Mouse (Mus musculus) cerebellum, adult 11 months (tissue): ENCODE measurements at regions not wholly inside any gene's neighbourhood (a gene's known extent, or its start where the extent isn't known, plus 50 kb on each side); places are given as distances from the start of the nearest gene placed in this dataset.

Experiments used
- DNase-seq: peaks from one replicate; pipeline ENCODE4 v3.0.0; 2022

DNA sequence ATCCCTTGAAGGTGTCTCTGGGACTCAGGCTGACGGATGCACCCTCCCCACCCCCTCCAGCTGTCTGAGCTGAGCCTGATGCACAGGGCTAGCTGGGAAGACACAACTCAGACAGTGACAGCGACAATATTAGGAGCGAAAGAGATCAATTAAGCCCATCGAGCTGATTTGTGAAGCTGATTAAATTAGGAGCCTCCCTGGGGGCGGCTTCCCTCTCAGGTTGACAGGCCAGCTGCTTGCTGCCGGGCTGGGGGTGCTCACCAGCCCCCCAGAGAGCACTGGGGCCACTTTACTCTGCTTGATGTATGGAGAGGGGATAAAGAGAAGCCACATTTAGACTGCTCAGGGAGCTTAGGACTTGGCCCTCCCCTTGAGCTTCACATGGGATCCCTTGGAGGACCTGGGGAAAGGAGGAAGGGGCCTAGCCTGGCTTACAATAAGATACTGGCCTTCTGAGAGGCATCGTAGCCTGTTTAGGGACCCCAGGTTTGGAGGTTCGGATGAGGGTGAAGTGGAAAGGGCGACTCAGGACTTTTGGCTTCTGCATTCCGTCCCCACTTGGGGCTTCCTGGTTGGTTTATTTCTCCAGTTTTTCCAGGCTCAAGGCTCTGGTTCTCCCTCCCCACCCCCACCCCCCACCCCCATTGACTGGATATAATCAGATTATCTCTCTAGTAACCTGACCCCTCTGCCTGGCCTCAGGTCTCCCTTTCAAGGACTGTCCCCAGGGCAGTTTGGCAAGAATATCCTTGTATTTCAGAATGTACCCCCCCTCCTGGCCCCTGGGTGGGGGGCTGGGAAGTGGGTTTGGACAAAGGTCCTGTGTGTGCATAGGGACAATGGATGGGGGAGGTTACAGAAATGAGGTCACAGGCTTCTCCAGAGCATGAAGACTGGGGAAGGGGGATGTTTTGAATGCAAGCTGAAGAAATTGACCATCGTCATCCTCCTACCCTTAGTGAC is 283.4 kb downstream of the Rps24 start:
- DNase-seq: no peak

DNA sequence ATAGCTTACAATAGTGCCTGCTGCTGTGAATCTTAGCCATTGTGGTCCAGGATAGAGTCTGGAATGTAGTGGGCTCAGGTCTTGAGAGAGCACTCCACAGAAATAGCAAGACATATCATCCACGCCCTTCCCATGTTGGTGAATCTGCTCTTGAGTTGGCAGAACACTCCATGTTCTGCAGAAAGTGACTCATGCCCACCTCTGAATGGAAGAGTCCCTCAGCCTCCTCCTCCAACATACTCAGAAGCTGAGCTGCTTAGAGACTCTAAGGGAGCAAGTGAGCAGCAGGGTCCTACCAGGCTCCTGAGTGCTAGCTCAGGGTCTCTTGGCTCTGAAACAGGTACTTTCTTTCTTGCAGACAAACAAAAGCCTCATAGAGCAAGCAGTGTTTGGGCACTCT is 284.7 kb downstream of the Rps24 start:
- DNase-seq: no peak

DNA sequence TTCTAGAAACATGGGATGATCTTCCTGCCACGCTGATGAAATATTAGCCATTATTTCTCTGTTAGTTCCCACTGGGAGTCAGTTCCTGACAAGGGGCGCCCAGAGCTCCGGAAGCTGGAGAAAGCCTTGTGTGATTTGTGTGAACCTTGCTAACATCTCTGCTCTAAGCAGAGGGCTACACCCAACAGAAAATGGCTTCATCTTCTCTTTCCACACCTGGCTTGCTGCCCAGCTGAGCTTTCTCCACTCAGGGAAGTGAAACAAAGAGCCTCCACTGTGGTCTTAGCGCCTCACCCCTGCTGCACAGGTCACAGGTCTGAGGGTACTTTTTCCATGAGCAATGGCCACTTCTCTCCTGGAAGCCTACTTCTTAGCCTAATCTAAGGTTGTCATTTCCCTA is 285.2 kb downstream of the Rps24 start:
- no peak for DNase-seq

DNA sequence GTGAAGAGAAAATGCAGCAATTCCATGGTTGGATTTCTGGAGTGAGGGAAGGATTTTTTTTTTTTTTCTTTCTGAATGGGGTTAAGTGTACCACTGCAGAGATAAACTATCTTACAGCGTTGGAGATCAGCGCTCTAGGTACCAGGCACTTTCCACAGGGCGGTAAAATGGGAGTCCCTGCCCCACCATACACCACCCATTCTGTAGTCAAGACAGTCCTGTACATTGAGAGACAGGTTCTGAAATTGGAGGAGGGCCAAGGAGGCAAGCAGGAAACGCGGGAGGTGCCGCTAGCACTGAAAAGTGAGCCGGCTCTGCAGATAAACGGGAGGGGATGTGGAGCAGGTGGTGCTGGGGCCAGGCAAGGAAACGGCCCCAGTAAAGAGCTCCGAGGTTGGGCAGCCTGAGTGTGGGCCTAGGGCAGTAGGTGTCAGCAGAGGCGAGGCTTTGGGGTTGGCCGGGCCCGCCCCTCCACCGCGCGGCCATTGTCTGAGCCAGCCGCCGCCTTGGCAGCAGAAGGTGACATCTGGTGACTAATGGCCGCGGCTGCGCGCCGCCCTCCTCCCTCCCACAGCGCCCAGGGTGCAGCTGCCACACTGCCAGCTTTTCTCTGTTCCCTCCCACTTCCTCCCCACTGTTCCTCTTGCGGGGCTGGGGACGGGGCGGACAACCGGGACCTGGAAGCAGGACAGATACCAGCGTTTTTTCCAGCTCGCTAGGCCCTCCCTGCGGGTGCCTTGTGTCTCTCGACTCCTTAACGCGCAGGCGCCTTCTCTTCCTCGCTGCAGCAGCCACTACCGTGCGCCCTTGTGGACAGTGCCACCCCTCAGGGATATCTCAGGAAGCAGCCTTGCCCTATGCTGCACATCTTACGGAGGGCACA is 292.1 kb downstream of the Rps24 start:
- DNase-seq: peak; percentile 94

DNA sequence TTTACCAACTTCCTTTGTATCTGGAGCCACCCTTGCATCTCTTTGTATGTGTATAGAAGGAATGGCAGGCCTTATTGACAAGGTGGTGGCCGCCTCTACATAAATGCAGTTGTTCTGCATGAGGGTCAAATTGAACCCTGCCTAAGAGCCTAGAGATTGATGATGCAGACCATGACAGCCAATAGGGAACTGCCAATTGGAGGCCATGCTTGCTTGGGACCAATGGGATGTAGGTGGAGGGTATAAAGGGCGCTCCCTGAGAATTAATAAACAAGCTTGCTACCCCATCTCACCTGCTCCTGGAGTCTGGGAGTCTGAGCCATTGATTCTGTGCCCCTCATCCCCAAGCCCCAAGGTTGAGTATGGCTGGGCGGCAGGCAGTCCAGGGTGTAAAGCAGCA is 294.7 kb downstream of the Rps24 start:
- no peak for DNase-seq

DNA sequence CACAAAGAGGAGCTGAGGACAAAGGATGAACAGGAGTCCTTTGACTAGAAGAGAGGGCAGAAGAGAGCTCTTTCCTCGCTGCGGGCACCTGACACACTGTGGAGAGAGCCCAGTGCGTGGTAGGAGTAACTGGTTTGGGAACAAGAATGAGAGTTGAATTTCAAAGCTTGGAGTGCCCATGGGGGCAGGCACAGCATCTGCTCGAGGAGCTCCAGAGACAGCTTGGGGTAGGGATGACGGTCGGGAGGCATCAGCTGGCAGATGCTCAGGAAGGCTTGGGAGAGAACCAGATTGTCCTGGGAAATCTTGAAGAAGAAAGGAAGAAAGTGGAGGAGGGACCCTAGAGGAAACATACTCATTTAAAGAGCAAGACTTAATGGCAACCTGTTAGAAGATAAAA is 297.0 kb downstream of the Rps24 start:
- DNase-seq: no peak

DNA sequence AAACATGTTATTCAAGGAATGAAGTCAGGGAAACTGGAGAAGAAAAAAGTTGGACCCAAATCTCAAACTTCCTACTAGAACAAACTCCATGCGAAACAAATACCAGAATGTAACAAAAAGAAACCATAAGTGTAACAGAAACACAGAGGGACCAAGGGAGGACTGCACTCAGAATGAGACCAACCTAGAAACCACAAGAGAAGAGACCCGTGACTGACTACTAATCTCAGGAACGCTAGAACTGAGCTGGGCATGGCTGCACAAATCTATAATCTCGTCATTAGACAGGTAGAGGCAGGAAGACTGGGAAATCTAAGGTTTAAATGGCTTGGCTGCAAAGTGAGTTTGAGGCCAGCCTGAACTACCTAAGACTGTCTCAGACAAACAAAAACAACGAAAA is 298.5 kb downstream of the Rps24 start:
- no peak for DNase-seq

DNA sequence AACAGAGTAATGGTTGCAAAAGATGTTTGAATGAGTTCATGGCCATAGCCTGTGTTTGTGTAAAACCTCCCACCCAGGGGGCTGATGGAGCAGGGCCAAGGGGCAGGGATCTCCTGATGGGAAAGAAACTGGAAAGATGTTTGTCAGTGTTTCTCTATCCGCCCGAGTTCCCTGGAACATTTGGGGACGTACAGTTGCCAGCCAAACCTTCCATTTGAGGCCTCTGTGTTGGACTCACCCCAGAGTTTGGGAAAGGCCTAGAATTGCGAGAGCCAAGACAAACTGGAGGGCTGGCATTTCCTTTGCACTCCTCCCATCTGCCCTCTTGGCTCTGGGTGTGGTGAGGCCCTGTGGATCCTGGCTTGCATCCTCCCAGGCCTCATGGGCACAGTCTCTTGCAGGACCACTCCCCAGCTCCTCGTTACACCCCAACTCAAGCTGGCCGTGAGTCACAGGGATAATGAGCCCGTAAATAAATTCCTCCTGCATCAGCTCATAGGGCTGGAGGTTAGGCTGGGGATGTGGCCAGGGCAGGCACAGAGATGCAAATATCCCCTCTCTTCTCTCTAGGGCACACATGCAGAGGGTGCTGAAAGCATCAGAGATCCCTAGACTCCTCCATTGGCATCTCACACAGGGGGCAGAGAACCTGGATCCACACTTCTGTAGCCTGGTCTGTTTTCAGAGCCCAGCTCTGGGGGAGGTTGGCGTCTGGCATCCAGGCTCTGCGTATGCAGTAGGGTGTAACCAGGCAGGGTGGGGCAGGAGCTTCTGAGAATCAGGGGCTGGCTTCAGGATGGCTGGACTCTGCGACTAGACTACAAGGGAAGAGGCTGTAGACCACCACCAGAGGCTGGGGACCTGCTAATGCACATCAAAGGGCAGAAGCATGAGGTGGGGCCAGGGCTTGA is 306.7 kb downstream of the Rps24 start:
- peak; percentile 85 for DNase-seq

DNA sequence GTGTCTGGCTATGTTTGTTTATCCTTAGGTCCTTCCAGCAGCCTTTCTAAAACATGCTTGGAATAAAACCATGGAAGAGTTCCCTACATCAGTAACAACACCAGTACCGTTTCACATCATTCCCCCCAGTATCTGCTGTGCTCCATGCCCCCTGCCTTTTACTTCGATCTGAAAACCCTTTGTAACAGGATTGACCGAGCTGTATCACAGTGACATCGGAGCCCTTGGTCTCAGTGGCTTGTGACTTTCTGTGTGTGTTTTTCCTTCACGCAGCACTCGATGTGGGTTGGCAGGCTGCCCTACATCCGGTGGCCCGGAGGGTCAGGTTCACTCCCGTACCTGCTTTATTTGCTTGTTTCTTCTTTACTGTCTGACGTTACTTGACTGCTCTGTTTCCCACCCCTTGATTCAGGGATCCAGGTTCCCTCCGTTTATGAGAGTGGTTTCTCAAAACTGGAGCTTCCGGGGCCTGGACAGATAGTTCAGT is 307.5 kb downstream of the Rps24 start:
- DNase-seq: peak; percentile 35

DNA sequence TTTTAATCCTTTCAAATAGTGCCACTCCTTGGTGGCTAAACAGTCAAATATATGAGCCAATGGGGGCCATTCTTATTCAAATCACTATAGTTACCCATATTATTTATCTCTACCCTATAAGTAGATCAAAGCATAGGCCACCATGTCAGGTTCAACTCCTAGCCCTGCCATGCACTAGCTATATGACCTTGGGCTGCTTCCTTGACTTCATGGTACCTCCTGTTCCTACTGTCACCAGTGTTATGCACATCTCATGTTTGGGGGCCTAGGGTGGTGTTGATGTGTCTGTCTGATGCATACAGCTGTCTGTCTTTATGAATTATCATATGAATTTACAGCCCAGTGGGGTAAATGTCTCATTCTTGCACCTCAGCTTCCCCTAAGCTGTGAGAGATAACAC is 310.6 kb downstream of the Rps24 start:
- no peak for DNase-seq

DNA sequence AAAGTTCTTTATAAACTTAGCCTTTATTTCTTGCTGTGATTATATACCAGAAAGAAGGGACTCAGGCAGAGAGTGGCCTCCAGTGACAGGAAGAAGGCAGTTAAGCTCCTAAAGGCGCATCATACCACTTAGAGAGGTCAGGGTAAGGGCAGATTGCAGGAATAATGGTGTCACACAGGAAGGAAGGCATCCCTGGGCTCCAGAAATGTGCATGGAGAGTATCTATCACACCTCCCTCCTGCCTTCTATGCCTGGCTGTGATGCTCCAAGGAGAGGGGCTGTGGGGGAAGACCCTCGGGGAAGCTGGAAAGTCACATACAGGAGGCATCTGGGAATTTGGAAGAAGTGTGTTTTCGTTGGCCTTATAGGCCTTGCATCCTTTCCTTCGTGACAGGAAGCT is 311.1 kb downstream of the Rps24 start:
- DNase-seq: no peak

DNA sequence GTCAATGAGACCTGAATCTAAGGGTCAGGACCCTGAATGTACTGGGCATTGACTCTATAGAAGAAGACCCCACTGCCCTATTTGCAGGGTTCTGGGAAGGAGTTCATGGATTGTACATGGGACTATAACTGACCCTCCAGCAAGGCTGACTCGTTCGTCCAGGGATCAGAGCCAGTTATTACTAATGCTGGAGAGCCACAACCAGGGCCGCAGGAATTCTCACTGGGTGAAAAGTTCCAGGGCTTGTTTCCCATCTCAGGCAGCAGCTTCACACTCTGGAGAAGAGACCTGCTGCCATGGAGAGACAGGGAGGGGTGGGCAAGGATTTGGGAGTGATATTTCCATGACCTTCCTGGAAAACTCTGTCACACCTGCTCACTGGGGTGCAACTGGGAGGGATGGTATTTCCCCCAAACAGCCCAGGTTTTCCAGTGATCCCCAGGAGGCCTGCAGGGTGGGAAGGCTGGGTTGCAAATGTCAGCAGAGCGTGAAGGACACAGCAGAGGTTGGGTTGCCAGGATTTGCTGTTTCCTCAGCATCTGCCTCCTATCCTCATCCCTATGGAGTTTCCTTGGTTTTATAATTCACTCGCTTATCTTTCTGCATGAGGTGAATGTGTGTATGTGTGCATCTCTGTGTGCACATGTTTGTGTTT is 316.2 kb downstream of the Rps24 start:
- no peak for DNase-seq

DNA sequence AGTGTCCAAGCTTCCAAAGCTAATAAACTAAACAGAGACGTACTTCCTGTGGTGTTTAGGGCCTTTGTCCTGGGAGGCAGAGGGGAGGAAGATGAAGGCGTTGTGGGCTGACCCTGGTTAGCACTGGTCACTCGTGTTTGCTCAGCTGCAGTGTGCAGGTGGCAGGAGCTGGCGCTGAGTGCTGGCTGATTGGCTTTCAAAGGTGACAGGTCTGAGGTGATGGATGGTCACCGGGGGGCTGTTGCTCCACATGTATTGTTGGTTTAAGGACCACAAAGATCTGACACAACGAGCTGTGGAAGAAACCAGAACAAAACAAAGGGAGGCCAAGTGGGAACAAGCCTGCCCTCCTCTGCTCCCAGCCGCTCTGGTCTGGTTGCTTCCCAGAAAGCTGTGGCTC is 320.1 kb downstream of the Rps24 start:
- DNase-seq: no peak

DNA sequence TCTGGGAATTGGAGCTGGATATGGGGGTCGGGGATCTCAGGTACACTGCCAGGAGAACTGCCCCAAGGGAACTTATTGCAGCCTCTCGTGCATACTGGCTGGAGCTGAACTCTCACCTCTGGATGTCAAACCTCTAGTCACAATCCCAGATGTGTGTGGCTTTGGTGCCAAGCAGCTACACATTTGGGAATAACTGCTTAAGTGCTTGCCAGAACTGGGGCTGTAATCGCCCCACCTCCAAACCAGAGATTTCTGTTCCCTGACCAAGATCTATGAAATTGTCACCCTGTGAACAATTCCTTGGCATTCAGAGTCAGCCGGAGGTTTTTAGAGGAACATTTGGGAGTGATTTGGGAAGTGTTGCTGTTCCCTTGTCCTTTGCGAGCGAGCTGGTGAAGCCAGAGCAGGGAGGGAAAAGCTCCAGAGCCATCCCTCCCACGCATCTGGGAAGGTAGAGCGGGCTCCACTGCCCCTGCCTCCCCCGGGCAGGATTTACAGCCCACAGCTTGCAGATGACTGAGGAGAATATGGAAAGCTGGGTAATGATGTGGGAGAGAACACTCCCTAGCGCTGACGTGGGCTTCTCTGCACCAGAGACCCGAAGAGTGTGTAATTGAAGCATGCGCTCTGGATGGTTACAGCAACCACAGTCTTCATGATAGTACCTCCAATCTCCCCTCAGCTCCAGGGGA is 336.1 kb downstream of the Rps24 start:
- no peak for DNase-seq

DNA sequence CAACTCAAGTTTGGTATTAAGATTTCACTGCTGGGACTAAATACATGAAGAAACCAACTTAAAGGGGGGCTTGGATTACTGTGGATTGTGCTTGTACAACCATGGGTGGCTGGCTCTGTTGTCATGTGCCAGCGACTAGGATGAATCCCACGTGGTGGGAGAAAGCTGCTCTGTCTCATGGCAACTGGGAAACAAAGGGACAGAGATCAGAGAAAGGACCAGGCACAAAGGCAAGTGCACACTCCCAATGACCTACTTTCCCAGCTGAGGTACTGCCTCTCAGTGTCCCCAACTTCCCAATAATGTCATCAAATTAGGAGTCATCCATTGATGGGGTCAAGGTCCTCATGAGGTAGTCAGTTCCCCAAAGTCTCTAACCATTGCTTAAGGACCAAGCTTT is 337.4 kb downstream of the Rps24 start:
- DNase-seq: no peak

DNA sequence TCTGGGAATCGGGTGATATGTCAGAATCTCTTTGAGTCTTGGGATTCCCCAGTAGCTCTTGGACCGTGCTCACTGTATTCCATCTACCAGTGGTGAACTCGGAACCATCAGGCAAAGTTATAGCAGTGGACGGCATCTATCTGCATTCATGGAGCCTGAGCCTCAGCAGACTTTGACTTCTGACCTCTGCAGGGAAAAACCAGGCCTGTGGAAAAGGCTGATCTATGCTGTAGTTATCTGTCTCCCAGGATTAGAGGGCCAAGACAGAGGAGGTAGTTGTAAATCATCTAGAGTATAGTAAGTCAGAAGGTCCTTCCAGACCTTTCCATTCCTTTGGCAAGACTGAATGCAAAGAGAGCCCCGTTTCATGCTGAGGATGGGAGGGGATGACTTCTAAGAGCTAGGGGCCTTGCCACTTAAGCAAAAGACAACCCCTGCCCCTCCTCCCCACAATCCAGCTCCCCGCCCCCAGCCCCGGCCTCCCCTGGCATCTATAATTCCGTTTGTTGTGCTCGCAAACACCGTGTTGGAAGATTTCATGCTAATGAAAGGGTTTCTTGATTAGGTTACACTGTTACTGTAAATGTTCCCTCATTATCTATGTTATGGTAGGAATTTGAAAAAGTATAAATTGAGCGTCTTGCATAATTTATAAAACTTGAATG is 338.9 kb downstream of the Rps24 start:
- DNase-seq: no peak

DNA sequence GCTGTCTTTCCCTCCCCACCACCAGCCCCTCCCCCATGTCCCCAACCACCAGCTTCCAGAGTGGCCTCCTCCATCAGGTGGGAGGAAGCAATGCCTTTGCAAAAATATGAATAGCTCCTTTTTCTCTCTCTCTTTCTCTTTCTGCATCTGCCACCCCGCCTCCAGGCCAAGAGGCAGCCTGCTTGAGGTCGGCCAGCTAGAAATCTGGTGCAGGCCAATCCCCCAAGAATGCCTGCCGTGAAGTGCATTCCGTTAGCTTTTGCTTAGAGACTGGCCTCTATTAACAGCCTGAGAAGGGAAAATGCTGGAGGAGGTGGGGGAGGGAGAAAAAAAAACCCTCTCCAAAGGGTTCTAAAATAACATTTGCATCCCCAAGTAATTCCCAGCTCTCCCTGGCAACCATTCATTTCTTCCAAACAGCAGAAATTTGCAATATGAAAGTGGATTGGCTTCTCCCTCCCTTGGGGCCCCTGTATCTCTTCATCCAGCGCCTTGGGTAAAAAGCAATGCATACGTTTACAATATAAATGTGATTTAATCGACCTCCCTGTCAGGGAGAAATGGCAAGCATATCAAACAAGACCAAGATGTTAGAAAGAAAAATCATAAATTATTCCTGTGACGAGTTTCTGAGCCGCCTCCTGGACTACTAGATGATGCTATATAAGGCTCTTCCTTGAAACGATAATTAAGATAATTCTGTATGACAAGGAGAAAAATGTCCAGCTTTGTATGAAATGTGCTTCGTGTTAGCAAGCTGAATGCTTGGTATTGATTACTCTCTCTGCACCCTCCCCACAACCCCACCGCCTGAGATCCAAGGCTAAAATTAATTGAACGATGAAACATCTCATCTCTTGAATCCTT is 339.8 kb downstream of the Rps24 start:
- DNase-seq: no peak

DNA sequence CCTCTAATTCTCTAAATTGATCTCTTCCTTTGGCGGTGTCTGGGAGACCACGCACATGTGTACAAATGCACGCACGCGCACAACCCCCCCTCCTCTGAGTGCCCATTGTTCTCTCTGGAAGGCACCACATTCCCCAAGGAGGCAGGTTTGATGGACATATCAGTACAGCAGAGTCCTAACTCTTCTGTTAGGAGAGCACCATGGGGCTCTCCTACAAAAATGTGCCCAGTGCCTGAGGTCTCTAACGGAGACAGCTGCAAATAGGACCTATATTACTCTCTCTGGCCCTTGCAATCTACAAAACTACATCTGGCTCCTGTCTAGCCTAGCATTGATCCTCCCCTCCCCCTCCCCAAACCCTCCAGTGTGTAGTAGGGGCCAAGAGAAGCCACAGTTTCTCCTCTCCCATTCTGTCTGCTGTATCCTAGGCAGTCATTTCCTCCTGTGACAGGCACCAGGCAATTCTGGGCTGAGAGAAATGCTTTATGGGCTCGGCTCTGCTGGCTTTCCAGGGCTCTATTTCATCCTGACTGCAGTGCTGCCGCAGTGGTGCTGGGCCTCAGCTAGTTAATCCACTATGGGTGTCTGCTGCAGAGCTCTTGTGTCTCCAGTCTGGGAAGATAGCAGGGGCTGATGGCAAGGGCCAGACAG is 340.6 kb downstream of the Rps24 start:
- DNase-seq: no peak

DNA sequence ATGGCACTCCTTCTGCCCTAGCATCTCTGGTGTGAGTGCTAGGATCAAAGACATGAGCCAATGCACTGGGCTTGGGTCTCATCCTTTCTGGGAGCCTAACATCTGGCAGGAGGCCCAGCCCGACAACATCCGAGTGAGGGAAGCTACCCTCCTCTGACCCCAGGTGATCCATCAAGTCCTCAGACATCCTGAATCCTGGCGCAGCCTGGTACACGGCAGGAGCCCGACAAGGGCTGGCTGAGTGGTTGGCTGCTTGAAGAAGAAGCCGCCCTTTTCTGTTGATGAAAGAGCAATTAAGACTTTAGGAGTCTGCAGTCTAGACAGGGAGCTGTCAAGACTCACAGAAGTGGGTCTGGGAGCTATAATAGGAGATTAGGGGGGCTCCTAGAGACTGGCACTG is 342.1 kb downstream of the Rps24 start:
- DNase-seq: no peak
